Mouse (Mus musculus): ENCODE data around the gene Prrt3.

The Prrt3 gene

DNA sequence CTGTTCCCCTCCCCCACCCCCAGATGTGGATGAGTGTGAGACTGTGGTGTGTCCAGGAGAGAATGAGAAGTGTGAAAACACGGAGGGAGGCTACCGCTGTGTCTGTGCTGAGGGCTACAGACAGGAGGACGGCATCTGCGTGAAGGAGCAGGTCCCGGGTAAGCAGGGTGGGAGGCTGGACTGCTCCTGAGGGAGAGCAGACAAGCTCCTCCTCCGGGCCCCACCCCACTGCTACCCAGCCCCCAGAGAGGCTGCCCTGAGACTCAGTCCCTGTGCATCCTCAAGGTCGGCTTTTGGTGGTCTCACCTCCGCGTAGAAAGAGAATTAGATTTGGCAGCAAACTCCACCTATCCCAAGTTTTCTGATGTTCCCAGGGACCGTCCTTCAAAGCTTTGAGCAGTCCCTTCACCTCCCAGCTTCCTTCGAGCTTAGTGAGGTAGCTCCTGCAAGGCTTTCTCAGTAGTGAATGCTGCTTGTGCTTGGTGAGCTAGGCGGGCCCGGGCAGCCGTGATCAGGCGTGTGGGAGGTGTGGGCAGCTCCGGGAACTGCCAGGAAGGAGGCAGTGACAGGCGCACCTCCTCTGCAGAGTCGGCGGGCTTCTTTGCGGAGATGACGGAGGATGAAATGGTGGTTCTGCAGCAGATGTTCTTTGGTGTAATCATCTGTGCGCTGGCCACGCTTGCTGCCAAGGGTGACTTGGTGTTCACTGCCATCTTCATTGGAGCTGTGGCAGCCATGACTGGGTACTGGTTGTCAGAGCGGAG lies 9.4 kb downstream of the Prrt3 start:
- DNase-seq (ENCODE audit: low spot score in 2 of 2) = peak in 1 of 2 experiments; percentile 61

DNA sequence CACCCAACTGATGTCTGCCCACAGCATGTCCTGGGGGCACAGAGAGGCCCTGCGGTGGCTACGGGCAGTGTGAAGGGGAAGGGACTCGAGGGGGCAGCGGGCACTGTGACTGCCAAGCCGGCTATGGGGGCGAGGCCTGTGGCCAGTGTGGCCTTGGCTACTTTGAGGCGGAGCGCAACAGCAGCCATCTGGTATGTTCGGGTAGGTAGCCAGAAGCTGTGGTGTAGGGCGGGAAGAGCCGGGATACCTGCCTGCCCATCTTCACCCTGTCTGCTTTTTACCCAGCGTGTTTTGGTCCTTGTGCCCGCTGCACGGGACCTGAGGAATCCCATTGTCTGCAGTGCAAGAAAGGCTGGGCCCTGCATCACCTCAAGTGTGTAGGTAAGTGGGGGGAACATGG lies 12.3 kb downstream of the Prrt3 start:
- no peak for DNase-seq (ENCODE audit: low spot score in 2 of 2)

DNA sequence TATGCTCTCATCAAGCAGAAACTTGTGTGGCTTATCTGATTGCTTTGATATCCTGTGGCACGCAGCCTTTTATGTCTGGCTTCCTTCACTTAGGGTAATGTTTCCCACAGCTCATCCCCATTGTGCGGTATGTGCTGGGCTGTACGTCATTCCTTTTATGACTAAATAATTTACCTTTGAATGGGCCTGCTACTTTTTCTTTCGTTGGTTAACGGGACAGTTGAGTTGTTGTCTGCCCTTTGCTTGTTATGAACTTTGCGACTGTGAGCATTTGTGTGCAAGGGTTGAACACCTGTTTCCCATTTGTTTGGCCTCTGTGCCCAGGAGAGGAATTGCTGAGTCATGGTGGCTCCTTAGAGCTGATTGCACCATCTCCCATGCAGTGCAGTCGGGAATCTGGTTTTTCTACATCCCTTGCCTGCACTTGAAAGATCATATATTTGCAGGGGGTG lies 14.6 kb downstream of the Prrt3 start:
- DNase-seq (ENCODE audit: low spot score in 2 of 2) = no peak

DNA sequence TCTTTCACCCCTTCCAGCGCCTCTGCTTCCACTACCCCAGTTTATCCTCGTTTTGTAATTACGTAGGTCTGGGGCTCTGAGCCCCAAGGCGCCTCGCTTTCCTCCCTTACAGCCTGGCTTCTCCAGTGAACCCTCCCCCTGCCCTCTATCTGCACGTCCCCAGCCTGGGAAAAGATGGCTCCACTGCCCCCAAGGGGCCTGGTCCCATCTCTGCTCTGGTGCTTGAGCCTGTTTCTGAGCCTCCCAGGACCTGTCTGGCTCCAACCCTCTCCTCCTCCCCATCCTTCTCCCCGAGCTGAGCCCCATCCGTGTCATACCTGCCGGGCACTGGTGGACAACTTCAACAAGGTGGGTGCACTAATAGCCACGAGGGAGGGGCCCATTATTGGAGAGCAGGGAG lies 18.0 kb downstream of the Prrt3 start:
- DNase-seq (ENCODE audit: low spot score in 2 of 2) = peak in 1 of 2 experiments; percentile 48

DNA sequence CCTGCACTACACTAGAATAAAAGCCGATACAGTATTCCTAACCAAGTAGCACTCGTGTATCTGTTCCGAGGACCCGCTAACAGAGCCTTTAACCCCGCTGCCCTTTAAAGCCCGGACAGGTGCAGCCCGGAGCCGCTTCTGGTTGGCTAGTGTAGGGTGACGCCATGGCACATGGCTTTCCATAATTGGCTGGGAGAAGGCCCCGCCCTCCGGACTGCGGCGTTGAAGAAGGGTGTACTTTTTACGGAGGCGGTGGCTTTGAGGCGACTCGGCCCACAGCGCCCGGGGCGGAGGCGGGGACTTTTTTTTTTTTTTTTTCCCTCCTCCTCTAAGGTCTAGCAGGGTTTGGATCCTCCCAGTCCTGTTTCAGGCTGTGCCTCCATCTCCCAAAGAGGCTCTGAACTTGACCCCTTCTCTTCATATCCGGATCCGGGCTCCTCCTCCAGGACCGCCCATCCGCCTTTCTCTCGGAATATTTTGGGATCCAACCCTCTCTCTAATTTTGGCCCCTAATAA lies 18.6 kb downstream of the Prrt3 start, which contains the start of gene Creld1:
Gene Creld1, plus strand, starts transcription at position 198 of the 516 bp plus-strand sequence.
- DNase-seq (ENCODE audit: low spot score in 2 of 2) = peak; percentile 97 to 98

DNA sequence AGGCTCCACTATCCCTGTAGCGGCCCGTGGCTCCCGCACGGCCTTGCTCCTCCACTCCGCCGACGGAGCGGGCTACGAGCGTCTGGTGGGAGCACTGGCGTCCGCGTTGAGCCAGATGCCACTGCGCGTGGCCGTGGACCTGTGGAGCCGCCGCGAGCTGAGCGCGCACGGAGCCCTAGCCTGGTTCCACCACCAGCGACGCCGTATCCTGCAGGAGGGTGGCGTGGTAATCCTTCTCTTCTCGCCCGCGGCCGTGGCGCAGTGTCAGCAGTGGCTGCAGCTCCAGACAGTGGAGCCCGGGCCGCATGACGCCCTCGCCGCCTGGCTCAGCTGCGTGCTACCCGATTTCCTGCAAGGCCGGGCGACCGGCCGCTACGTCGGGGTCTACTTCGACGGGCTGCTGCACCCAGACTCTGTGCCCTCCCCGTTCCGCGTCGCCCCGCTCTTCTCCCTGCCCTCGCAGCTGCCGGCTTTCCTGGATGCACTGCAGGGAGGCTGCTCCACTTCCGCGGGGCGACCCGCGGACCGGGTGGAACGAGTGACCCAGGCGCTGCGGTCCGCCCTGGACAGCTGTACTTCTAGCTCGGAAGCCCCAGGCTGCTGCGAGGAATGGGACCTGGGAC lies 19.1 kb downstream of the Prrt3 start:
- DNase-seq (ENCODE audit: low spot score in 2 of 2) = peak in 1 of 2 experiments; percentile 66

DNA sequence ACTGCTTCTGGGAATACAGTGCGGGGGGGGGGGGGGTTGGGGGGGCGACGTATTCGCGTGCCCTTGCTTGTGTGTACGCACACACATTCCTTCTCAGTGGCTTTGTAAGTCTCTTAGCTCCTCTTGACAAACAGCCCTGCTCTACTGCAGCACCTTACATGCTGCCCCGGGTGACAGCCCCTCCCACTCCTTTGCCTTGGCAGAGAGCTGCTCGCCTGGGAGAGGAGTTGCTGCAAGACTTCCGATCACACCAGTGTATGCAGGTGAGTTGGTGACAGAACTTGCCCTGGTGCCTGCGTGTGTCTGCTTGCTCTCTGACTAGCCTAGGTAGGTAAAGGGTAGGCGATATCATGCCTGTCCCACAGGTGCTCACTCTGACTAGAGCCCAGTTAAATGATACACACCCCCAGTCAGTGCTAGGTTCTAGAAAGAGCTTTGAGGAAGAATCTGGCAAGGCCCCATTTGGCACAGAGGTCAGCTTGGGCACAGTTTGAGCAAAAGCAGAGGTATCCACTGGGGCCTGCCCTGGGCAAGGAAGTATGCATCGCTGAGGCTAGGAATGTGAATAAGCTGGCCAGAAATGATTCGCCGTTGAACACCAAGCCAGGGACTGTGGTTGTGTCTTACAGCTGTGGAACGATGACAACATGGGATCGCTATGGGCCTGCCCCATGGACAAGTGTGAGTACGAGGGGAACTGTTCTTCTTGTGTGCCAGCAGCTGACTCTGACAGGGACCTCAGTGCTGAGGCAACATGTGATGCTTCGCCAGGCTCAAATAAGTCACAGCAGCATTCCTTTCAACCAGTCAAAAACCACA lies 21.0 kb downstream of the Prrt3 start:
- peak in 1 of 2 experiments; percentile 40 for DNase-seq (ENCODE audit: low spot score in 2 of 2)

DNA sequence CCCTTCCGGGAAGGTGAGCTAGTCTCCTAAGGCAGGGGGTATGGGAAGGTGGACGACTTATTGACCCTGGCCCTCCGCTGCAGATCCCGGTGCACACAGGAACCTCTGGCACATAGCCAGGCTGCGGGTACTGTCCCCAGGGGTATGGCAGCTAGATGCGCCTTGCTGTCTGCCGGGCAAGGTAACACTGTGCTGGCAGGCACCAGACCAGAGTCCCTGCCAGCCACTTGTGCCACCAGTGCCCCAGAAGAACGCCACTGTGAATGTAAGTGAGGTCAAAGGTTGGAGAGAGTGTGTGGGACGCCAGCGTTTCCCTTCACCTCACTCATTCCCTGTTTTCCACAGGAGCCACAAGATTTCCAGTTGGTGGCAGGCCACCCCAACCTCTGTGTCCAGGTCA lies 22.8 kb downstream of the Prrt3 start:
- DNase-seq (ENCODE audit: low spot score in 2 of 2) = no peak

DNA sequence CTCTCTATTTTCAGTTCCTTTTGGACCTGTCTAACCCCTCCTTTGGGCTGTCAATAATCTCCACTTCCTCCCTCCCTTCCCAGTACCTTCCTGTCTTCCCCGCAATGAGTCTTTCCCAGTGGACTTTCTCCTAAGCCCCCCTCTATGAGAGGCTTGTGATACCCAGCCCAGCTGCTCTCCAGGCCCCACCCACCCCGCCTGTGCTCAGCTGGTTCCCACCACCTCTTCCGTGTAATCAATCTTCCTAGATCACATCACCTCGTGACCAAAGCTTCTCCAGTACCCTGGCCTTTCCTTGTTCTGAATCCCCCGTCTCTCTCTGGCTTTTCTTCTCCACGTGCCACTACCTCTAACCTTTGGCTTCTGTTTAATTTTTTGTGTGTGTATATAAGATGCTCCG lies 24.4 kb downstream of the Prrt3 start:
- no peak for DNase-seq (ENCODE audit: low spot score in 2 of 2)

DNA sequence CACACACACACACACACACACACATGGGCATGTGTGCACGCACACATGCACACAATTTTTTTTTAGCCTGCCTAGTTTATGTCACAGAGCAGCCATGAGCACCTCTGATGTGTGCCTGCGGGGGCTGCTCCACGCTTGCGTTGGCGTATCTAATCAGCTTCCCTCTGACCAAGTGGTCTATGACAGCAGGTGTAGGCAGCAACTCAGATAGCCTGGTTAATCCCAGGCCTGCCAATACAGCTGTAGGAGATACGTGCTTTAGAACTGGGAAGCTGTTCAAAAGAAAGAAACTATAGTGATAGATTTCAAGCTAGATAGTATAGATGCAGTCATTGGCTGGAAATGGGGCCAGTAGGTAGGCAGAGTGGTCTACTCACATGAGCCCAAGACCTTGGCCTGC lies 28.0 kb downstream of the Prrt3 start:
- DNase-seq (ENCODE audit: low spot score in 2 of 2) = no peak

DNA sequence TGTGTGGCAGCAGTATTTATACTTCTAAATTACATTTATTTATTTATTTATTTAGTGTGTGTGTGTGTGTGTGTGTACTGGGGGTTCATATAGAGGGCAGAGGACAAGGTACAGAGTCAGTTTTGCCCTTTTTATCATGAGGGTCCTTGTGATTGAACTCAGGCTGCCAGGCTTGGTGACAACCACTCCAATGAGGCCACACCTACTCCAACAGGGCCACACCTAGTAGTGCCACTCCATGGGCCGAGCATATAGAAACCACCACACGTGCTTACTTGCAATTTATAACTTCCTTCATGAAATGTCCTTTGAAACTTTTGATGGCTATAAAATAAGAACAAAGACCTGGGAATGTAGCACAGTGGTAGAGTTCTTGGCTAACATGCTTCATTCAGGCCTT lies 28.5 kb downstream of the Prrt3 start:
- DNase-seq (ENCODE audit: low spot score in 2 of 2) = no peak

DNA sequence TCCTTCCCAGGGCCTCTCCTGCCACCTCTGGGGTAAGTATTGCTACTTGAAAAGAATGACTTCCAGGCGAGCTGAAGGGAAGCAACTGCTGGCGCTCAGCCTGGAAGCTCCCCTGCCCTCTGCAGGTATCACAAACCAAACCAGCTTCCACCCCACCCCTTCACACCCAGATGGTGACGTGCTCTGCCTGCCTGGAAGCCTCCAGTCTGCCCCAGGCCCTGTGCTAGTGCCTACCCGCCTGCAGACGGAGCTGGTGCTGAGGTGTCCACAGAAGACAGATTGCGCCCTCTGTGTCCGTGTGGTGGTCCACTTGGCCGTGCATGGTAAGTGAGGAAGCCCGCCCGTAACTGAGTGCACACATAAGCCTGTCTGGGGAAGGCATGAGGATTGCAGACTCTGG lies 29.7 kb downstream of the Prrt3 start:
- DNase-seq (ENCODE audit: low spot score in 2 of 2) = no peak

DNA sequence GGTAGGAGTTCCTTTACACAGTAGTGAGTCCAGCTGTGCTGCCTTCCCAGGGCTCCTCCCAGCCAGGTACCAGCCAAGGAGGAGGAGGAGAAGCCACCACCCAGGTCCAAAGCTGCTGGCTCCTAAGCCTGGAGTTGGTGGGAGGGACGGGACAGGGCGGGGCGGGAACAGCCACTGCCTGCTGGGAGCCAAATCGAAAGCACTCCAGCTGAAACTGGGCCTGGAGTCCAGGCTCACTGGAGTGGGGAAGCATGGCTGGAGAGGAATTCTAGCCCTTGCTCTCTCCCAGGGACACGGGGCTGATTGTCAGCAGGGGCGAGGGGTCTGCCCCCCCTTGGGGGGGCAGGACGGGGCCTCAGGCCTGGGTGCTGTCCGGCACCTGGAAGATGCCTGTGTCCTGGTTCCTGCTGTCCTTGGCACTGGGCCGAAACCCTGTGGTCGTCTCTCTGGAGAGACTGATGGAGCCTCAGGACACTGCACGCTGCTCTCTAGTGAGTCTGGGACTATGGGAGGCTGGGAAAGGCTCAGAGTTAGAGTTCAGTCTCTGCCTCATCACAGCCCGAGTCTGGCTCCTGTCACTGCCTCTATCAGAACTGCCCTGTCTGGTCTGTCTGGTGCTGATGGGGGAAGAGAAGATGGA lies 30.3 kb downstream of the Prrt3 start, which contains the start of gene Il17rc:
Gene Il17rc, plus strand, starts transcription at position 131 of the 640 bp plus-strand sequence.
- no peak for DNase-seq (ENCODE audit: low spot score in 2 of 2)

DNA sequence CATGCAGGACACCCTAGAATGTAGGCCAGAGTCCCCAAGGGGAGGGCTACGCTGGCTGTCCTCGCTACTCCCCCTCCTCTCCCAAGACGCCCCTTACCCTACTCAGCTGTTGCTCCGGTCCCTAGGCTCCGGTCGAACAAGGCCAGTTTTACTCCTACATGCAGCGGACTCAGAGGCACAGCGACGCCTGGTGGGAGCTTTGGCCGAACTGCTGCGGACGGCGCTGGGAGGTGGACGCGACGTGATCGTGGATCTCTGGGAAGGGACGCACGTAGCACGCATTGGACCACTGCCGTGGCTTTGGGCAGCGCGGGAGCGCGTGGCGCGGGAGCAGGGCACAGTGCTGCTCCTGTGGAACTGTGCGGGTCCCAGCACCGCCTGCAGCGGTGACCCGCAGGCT lies 32.3 kb downstream of the Prrt3 start:
- DNase-seq (ENCODE audit: low spot score in 2 of 2) = peak; percentile 75 to 84

DNA sequence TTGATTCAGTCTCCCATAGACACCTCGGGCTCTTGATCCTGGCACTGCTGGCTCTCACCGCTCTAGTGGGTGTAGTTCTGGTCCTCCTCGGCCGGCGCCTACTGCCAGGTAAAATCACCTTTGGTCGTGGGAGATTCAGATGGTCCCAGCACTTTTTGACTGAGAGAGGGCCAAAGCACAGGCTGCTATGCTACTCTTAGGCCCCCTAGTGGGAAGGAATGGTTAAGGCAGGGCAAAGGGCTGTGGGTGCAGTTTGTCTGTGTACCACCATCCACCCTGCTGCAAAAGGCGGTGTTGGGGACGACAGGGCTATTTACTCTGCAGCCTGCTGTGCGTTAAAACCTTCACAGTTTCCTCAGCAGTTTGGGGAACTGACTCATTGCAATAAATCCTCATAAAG lies 32.7 kb downstream of the Prrt3 start:
- DNase-seq (ENCODE audit: low spot score in 2 of 2) = peak; percentile 60 to 76

DNA sequence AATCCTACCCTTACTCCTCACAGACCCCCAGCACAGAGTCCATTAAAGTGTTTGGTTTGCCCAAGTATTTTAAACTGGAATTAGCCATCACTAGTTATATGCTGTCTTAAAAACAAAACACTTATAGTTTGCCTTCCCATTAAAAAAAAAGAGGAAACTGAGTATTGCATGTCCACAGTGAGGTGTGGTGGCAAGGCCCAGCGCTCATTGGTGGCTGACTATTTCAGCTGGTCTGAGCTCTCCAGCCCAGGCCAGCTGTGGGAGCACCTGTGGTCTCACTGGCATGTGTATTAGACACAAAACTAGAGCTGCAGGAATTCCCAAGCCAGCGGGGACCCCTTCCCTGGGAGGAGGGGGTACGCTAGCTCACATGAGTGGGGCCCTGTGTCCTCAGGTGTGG lies 33.2 kb downstream of the Prrt3 start:
- no peak for DNase-seq (ENCODE audit: low spot score in 2 of 2)

DNA sequence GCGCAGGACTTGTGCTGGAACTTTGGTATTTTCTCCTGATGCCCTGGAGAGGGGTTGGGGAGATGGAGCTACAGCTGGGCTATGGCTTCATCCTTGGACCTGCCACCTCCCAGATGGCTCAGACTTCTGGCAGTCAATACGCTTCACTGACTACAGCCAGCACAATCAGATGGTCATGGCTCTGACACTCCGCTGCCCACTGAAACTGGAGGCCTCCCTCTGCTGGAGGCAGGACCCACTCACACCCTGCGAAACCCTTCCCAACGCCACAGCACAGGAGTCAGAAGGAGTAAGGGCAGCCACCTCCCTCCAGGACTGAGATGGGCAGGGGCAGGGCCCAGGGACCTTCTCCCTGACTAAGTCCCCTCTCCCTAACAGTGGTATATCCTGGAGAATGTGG lies 36.1 kb downstream of the Prrt3 start:
- no peak for DNase-seq (ENCODE audit: low spot score in 2 of 2)

DNA sequence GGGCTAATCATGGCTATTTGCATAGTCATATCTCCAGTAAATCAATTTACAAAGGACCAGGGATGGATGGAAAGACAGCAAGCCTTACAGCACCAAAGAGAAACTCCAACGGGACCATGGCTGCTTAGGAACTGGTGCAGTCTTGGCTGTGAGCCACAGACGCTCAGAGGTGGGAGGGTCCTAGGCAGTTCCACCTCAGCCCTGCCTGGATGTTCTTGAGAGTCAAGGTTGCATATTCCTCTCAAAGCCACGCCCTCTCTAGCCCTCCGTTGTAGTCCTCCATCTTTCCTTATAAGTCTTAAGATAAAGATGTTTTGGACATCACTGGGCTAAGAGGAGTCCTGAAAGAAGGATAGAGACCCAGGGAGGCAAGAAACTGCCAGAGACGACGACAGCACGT lies 37.7 kb downstream of the Prrt3 start:
- DNase-seq (ENCODE audit: low spot score in 2 of 2) = no peak

DNA sequence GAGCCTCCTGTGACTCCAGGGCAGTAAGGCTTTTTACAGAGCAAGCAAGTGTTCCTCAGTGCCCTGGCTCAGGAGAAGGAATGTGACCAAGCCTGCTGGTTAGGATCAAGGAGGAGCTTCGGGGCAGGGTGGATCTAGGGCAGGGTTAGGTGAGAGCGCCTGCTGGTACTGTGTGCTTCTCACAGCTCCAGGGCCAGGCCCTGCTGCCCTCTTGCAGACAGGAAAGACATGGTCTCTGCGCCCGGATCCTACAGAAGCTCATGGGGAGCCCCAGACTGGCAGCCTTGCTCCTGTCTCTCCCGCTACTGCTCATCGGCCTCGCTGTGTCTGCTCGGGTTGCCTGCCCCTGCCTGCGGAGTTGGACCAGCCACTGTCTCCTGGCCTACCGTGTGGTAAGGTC lies 43.1 kb downstream of the Prrt3 start:
- no peak for DNase-seq (ENCODE audit: low spot score in 2 of 2)

DNA sequence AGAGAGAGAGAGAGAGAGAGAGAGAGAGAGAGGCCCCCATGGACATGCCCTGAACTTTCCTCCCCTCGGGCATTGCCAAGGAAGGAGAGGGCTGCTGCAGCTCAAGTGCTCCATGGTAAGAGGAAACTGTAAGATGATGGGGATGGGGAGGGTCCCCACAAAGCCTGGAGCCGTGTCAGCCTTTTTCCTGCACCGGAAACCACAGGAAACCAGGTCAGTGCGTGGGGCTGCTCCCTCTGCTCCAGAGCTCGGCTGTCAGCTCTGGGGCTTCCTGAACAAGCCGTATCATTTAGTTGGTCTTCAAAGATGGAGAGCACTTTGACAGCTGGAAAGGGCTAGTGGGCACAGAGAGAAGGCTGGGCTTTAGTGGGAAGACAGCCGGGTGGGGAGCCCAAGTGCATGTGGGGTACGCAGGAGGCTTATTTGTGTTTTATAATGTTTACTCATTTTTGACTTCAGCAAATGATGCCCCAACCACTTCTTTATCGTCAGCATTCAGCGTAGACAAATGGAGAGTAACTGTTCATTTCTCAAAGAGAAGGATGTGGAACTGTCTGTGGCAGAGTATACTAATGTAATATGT lies 43.7 kb downstream of the Prrt3 start, which contains the start of gene Il17re:
Gene Il17re, plus strand, starts transcription at position 533 of the 583 bp plus-strand sequence.
- DNase-seq (ENCODE audit: low spot score in 2 of 2) = no peak

DNA sequence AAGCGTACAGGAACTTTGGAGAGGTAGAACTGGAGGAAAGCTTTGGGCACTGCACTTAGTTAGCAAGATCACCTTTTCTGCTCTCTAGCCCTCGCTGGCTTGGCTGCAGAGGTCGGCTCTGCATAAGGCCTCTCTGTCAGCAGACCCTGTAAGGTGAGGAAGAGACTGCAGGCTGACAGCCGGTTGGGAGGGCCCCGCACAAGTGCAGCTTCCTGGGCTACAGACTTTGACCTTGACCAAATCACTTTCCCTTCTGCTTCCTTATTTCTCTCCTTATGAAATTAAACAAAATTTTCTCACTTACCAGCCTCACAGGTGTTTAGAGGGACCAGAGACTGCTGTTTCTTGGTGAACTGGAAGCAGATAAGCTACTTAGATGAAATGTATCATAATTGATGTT lies 46.7 kb downstream of the Prrt3 start:
- DNase-seq (ENCODE audit: low spot score in 2 of 2) = no peak

Data from right cerebral cortex, postnatal 10 days (tissue).